Mouse (Mus musculus): ENCODE measurements at regions not wholly inside any gene's neighbourhood (a gene's known extent, or its start where the extent isn't known, plus 50 kb on each side); places are given as distances from the start of the nearest gene placed in this dataset.

GRCm38 (mm10) chr2:169234368-169235070 is 279.1 kb upstream of the Zfp64 start:
- TF ChIP-seq EP300 (IDR thresholded peaks at IDR 0.05; ENCODE audit: low read depth), result no peak
- no peak for TF ChIP-seq CTCF (IDR thresholded peaks at IDR 0.05; ENCODE audit: low read depth)
